Mouse (Mus musculus) gastrocnemius, adult 2 months (tissue): ENCODE results near the gene Tmprss12. TPM values are rescaled to one million over a fixed set of nuclear protein-coding genes. Genes with fewer than 3 reads are reported as not detected.
"Not testable (repeated sequence)": the region's sequence is repeated elsewhere in the genome, so short reads cannot be mapped to it uniquely, and the experiment has no call there.

ENCODE experiments used
- DNase-seq: peaks from one replicate; pipeline ENCODE4 v3.0.0; 2022
- H3K27ac ChIP-seq: fragments of 200-600 bp; 2 replicates; pipeline ENCODE4 v1.8.1; 2022; ENCODE audit warnings: mild to moderate bottlenecking
- H3K4me3 ChIP-seq: fragments of 200-600 bp; 2 replicates; pipeline ENCODE4 v1.8.1; 2022; ENCODE audit warnings: mild to moderate bottlenecking, moderate library complexity
- CTCF ChIP-seq: fragments of 200-600 bp; IDR thresholded peaks from 2 replicates; pipeline ENCODE4 v1.8.1; 2022; ENCODE audit warnings: antibody characterized with exemption, mild to moderate bottlenecking, moderate library complexity
- intact Hi-C: fragments of 180-260 bp; cut with DNase I; formaldehyde crosslinking; loops from one replicate; pipeline ENCODE4 v1.15.1; 2025
- total RNA-seq, 2 experiments: library from RNA; stranded (reverse); gene quantifications; 2 replicates each; pipeline ENCODE4 v1.2.3; 2021

The Tmprss12 gene
- total RNA-seq, 2 experiments from 2014 or later = not detected

GRCm38 (mm10) chr15:100258646-100259425 lies 21.8 kb upstream of the Tmprss12 start:
- H3K27ac ChIP-seq = no peak overlapping the region
- intact Hi-C loops = no loop called here
- no peak for TF ChIP-seq CTCF
- no peak for DNase-seq
- H3K4me3 ChIP-seq = no peak overlapping the region

GRCm38 (mm10) chr15:100260351-100260750 lies 20.3 kb upstream of the Tmprss12 start:
- not testable (repeated sequence) for H3K4me3 ChIP-seq, DNase-seq, H3K27ac ChIP-seq
- intact Hi-C loops = loop anchor here (5.0 to 10.0 kb wide), 2 partner anchors 42 to 204 kb away; partner anchors contain the start of genes Letmd1 and Mettl7a1

DNA sequence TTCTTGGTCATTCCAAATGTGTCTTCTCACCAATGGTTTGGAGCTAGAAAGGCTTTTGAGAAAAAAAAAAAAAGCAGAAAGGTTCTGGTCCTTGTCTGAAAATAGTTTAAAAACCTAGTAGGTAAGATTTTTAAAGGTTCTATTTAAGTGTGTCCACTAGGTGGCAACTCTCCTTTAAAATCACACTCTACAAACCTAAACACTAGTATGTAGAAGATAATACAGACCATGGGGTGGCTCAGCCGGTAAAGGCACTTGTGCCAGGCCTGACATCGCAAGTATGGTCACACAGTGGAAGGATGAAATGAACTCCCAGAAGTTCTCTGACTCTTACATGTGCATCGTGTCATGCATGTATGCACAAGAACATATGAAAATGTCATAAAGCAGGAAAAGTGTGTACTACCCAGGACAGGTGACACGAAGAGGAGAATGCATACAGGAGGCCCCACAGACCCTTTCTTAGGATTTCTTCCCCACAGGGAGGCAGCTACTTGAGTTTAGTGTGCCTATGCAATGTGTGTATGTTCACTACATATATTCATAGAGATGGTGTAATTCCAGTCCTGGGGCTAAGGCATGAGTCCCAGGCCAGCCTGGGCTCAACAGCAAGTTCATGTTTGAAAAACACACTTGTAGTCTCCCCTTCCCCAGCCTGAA lies 17.3 kb upstream of the Tmprss12 start:
- H3K4me3 ChIP-seq = no peak overlapping the region
- no peak overlapping the region for H3K27ac ChIP-seq
- DNase-seq = no peak
- intact Hi-C loops = loop anchor here (2.0 to 10.0 kb wide), 3 partner anchors 39 to 201 kb away; partner anchors contain the start of genes Letmd1 and Mettl7a1
- peak; percentile 64 for TF ChIP-seq CTCF

DNA sequence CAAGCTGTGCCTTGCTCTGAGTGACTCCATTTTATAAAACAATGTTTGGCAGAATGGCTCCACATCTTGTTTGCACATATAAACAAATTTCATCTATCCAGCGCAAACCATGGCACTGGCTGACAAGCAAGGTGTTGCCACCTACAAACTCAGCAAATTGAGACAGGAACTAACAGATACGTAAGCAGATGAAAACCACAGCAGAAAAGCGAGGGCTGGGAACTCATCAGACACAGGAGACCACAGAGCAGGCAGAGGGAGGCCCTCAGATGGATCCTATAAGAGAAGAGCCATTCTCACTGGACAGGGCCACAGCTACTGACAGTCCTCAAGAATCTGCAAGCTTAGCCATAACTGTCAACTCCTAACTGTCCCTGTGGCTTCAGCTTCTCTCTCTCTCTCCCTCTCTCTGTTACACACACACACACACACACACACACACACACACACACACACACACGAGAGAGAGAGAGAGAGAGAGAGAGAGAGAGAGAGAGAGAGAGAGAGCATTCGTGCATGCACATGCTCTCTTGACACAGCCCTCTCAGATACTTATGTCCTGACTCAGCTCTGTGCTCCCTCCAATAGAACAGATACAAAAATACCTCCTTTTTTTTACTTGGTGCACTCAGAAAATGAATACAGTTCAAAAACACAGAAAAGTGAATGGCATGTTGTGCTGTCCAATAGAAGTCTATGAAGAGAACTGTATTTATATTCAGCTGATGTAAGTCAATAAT lies 14.9 kb upstream of the Tmprss12 start:
- no peak for DNase-seq
- no peak overlapping the region for H3K4me3 ChIP-seq
- intact Hi-C loops = loop anchor here (10.0 kb wide), 1 partner anchor 199 kb away; the partner anchor contains the start of gene Letmd1
- H3K27ac ChIP-seq = no peak overlapping the region
- no peak for TF ChIP-seq CTCF

- intact Hi-C loops = loop anchor here (10.0 kb wide), 1 partner anchor 196 kb away; the partner anchor contains the start of gene Letmd1
- TF ChIP-seq CTCF = no peak
Measured at GRCm38 (mm10) chr15:100268916-100269315, 11.7 kb upstream of the Tmprss12 start.

GRCm38 (mm10) chr15:100269776-100270175 lies 10.9 kb upstream of the Tmprss12 start:
- no peak for TF ChIP-seq CTCF
- DNase-seq = no peak
- H3K4me3 ChIP-seq = no peak overlapping the region
- intact Hi-C loops = loop anchor here (10.0 kb wide), 1 partner anchor 195 kb away; the partner anchor contains the start of gene Letmd1
- H3K27ac ChIP-seq = no peak overlapping the region

More at GRCm38 (mm10) chr15:100268916-100269315, 11.7 kb upstream of the Tmprss12 start:
- no peak overlapping the region for H3K27ac ChIP-seq
- no peak overlapping the region for H3K4me3 ChIP-seq
- no peak for DNase-seq

DNA sequence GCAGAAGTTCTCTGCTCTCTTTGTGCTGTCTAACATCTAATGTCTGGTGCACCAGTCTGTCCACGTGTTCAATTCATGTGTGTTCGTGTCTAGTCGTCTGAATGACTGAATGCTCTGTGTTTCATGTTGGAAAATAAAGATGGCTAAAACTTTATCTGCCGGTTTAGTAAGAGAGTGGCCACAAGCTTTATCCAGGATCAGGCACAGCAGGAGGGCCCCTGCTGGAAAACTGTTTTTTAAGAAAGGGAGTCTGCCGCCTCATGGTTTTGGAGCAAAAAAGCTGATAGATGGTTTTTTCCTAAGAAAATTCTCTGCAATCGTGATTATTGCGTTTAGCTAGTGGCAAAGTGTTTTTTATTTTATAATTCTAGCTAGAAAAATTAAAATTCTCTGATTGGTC lies 10.0 kb upstream of the Tmprss12 start:
- intact Hi-C loops, H3K4me3 ChIP-seq, DNase-seq, H3K27ac ChIP-seq: not testable (repeated sequence)

DNA sequence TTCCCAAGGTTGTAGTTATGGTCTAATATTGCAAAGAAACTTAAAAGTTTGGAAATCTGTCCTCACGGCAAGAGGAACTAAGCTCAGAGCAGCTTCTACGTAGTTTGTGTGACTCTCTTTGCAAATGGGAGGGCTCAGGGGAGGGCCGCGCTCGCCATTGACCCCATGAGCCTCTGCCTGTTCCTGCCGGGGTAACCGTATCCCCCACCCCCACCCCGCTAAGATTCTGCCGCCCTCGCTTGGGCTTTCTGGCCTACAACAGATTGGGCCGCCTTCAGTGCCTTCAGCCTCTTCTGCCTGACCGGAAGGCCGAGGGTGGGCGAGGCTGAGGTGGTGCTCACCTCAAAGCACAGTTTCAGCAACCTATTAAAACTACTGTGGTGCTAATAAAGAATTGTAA lies 9.2 kb upstream of the Tmprss12 start:
- intact Hi-C loops = no loop called here
- no peak for DNase-seq
- TF ChIP-seq CTCF = no peak
- Histone ChIP-seq H3K4me3 (no peak overlapping the region), H3K27ac (no peak overlapping the region)

DNA sequence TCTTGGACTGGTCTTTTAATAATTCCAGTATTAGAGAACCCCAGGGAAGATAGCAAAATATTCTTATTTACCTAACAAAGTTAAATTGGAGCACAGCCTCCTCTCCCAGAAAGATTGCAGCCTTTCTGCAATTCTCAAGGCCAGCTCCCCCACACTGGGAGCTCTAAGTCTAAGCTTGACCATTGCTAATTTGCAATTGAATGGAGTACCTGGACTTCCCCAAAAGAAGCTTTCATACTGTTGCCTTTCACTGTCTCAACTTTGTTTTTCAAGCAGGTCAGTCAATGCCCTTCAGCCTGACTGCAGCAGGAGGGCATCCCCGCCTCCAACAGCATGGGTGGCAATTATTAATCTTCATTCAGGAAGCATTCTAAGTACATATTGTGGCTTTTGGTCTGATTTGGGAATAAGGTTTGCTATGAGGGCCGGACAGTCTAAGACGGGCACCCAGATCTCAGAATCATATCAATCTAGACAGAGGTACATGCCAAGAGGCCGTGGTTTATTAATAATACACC lies 6.8 kb upstream of the Tmprss12 start:
- H3K4me3 ChIP-seq, H3K27ac ChIP-seq, intact Hi-C loops, DNase-seq: not testable (repeated sequence)

GRCm38 (mm10) chr15:100274790-100275559 lies 5.7 kb upstream of the Tmprss12 start:
- DNase-seq = no peak
- no peak for TF ChIP-seq CTCF
- Histone ChIP-seq H3K4me3 (no peak overlapping the region), H3K27ac (no peak overlapping the region)
- intact Hi-C loops = no loop called here

DNA sequence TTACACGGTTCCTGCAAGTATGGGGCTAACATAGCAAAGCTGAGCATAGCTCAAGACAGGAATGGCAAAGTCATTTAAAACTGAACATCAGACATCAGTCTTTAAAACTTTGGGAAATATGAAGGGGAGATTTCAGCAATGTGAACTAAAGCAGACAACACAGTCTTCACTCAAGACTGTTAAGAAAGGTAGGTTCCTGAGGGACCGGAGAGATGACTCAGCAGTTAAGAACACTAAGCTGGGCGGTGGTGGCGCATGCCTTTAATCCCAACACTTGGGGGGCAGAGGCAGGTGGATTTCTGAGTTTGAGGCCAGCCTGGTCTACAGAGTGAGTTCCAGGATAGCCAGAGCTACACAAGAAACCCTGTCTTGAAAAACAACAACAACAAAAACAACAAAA lies 4.2 kb upstream of the Tmprss12 start:
- no peak for DNase-seq
- intact Hi-C loops = no loop called here
- H3K27ac ChIP-seq = no peak overlapping the region

GRCm38 (mm10) chr15:100277586-100277985 lies 3.1 kb upstream of the Tmprss12 start:
- intact Hi-C loops = no loop called here
- TF ChIP-seq CTCF = no peak
- H3K4me3 ChIP-seq = no peak overlapping the region
- no peak overlapping the region for H3K27ac ChIP-seq
- DNase-seq = no peak

More for the DNA sequence above, 4.2 kb upstream of the Tmprss12 start:
- TF ChIP-seq CTCF = no peak
- H3K4me3 ChIP-seq = no peak overlapping the region
